In genomic region chr19:37022146-37022545, GRCm38 (mm10) we compare ENCODE assay signal across 24 mouse cellular contexts.
"Had no signal": no experiment of that assay in that cellular context is flagged by ENCODE, and none has a peak within 500 bp of the region (broad histone marks: within the 10 kb centered on the region; RNA-seq: fewer than 3 reads in every experiment).

No protein-coding gene starts in this region.

- H3K4me3 ChIP-seq: embryonic facial prominence, embryonic 10.5 days; embryonic facial prominence, embryonic 12.5 days; embryonic facial prominence, embryonic 13.5 days; embryonic facial prominence, embryonic 15.5 days; erythroblast, embryonic 14.5 days; forebrain, embryonic 10.5 days; forebrain, embryonic 12.5 days; forebrain, embryonic 13.5 days; forebrain, embryonic 15.5 days; gastrocnemius, adult 2 months; heart, adult 2 months had no signal

- H3K4me1 ChIP-seq: embryonic facial prominence, embryonic 12.5 days had no signal

- H3K27ac ChIP-seq: embryonic facial prominence, embryonic 10.5 days; embryonic facial prominence, embryonic 12.5 days; embryonic facial prominence, embryonic 13.5 days; embryonic facial prominence, embryonic 15.5 days; forebrain, embryonic 10.5 days; forebrain, embryonic 12.5 days; forebrain, embryonic 13.5 days; forebrain, embryonic 15.5 days; gastrocnemius, adult 2 months; heart, adult 2 months had no signal

- H3K9me3 ChIP-seq: embryonic facial prominence, embryonic 12.5 days; embryonic facial prominence, embryonic 13.5 days; embryonic facial prominence, embryonic 15.5 days; forebrain, embryonic 10.5 days; forebrain, embryonic 12.5 days; forebrain, embryonic 13.5 days; forebrain, embryonic 15.5 days had no signal

- H3K27me3 ChIP-seq: embryonic facial prominence, embryonic 12.5 days; embryonic facial prominence, embryonic 13.5 days; embryonic facial prominence, embryonic 15.5 days; forebrain, embryonic 12.5 days; forebrain, embryonic 13.5 days; forebrain, embryonic 15.5 days had no signal

- DNase-seq: cerebellum, adult 9-10 months; cerebellum, adult 9-11 months; cerebellum, postnatal 10 days; cerebellum, postnatal 14 days; cerebellum, postnatal 25 days; cerebellum, postnatal 36 days; embryo, embryonic 11 days; forebrain, postnatal 0 days; gastrocnemius, adult 2 months; gastrocnemius, postnatal 10 days; gastrocnemius, postnatal 14 days; gastrocnemius, postnatal 25 days; gastrocnemius, postnatal 36 days; heart, adult 18-20 months; heart, adult 2 months had no signal

- H3K9ac ChIP-seq: embryonic facial prominence, embryonic 12.5 days; embryonic facial prominence, embryonic 13.5 days; embryonic facial prominence, embryonic 15.5 days; forebrain, embryonic 12.5 days; forebrain, embryonic 13.5 days; forebrain, embryonic 15.5 days; forebrain, postnatal 0 days had no signal

- H3K4me2 ChIP-seq: embryonic facial prominence, embryonic 12.5 days; embryonic facial prominence, embryonic 13.5 days; embryonic facial prominence, embryonic 15.5 days; forebrain, embryonic 12.5 days; forebrain, embryonic 13.5 days; forebrain, embryonic 15.5 days had no signal

- H3K36me3 ChIP-seq: embryonic facial prominence, embryonic 10.5 days; embryonic facial prominence, embryonic 12.5 days; embryonic facial prominence, embryonic 13.5 days; embryonic facial prominence, embryonic 15.5 days; forebrain, embryonic 10.5 days; forebrain, embryonic 12.5 days; forebrain, embryonic 15.5 days had no signal
